Mouse (Mus musculus) forebrain, embryonic 13.5 days (tissue): ENCODE measurements at regions not wholly inside any gene's neighbourhood (a gene's known extent, or its start where the extent isn't known, plus 50 kb on each side); places are given as distances from the start of the nearest gene placed in this dataset.

Source experiments
- ATAC-seq: fragments of 200-750 bp; cut with Nextera tagmentation; 2 replicates; pipeline ENCODE4 v1.8.0; 2017
- H3K27ac ChIP-seq: fragments of 300-500 bp; sonication (generic); 2 replicates; pipeline ENCODE4 v1.5.1; 2015; ENCODE audit warnings: inconsistent platforms, mild to moderate bottlenecking, moderate library complexity
- H3K27me3 ChIP-seq: fragments of 300-500 bp; sonication (generic); 2 replicates; pipeline ENCODE4 v1.6.1; 2015; ENCODE audit warnings: mild to moderate bottlenecking, inconsistent platforms
- H3K36me3 ChIP-seq: fragments of 300-500 bp; sonication (generic); 2 replicates; pipeline ENCODE4 v1.6.1; 2015; ENCODE audit warnings: mild to moderate bottlenecking, inconsistent platforms; ENCODE audit not compliant: poor library complexity, severe bottlenecking
- H3K4me1 ChIP-seq: fragments of 300-500 bp; sonication (generic); 2 replicates; pipeline ENCODE4 v1.6.1; 2015; ENCODE audit warnings: inconsistent platforms
- H3K4me2 ChIP-seq: fragments of 300-500 bp; sonication (generic); 2 replicates; pipeline ENCODE4 v1.6.1; 2015; ENCODE audit warnings: inconsistent platforms, mild to moderate bottlenecking, moderate library complexity
- H3K4me3 ChIP-seq: fragments of 300-500 bp; sonication (generic); 2 replicates; pipeline ENCODE4 v1.5.1; 2015; ENCODE audit warnings: mild to moderate bottlenecking, inconsistent platforms
- H3K9ac ChIP-seq: fragments of 300-500 bp; sonication (generic); 2 replicates; pipeline ENCODE4 v1.6.1; 2015; ENCODE audit warnings: mild to moderate bottlenecking, inconsistent platforms
- H3K9me3 ChIP-seq: fragments of 300-500 bp; sonication (generic); replicated peaks from 2 replicates; pipeline ENCODE4 v1.6.1; 2016; ENCODE audit warnings: inconsistent platforms
- WGBS: fragments of 180-500 bp; shearing (Covaris S2); methylation state at CpG from one replicate; pipeline ENCODE4 v1.1.7; 2015; 5-methylcytosine and 5-hydroxymethylcytosine counted together

DNA sequence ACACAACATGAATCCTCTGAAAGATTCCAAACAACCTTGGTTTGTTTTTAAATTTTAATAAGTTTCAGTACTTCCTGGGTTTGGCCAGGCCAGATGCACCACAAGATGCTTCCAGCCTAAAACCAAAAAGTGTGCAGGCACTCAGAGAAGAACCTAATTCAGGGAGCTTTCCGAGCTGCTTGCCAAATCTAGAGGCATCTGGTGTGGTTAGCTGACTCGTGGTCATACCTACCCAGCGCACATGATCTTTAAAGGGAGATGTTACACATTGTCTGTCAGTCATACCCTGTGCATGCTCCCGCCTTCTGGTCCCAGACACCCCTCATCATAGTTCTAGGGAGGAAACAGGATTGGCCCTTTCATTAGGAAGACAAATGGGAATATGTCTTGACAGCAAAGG, 252.7 kb upstream of the Far2 start:
- Histone ChIP-seq H3K4me2 (no peak overlapping the region), H3K36me3 (no peaks in the 10 kb centered on the region), H3K9me3 (no peaks in the 10 kb centered on the region), H3K4me1 (no peaks in the 10 kb centered on the region), H3K9ac (no peak overlapping the region), H3K27ac (no peak overlapping the region), H3K27me3 (no peaks in the 10 kb centered on the region), H3K4me3 (no peak overlapping the region)
- ATAC-seq: no peak
- WGBS: 67% methylated on average over 4 of the region's 4 CpGs

- H3K9ac ChIP-seq: no peak overlapping the region
- no peak overlapping the region for H3K4me2 ChIP-seq
- H3K9me3 ChIP-seq: no peaks in the 10 kb centered on the region
- H3K4me3 ChIP-seq: no peak overlapping the region
- H3K36me3 ChIP-seq: no peaks in the 10 kb centered on the region
- WGBS: 84% methylated on average over 9 of the region's 9 CpGs
- no peak overlapping the region for H3K27ac ChIP-seq
- no peaks in the 10 kb centered on the region for H3K4me1 ChIP-seq
- no peaks in the 10 kb centered on the region for H3K27me3 ChIP-seq
- ATAC-seq: no peak
These were observed 247.9 kb upstream of the Far2 start for GRCm38 (mm10) chr6:147799009-147799727.

DNA sequence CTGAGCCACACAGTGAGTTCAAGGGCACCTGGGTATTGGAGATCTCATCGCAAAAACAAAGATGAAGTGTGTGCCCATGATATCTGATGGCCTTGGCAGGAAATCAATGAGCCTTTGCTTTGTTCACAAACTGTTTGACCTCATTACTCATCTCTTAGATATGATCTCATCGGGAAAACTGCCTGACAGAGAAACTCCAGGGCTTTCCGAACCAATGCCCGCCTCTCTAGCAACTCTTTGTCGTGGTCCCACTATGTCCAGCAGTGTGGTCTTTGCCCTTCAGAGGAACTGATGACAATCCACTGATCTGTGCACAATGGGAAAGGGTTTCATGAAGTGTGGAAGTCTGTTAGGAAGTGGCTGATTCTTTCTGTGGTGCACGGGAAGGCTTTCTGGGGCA, 247.2 kb upstream of the Far2 start:
- 87% methylated on average over 6 of the region's 6 CpGs for WGBS
- Histone ChIP-seq H3K4me2 (no peak overlapping the region), H3K9ac (no peak overlapping the region), H3K27ac (no peak overlapping the region), H3K9me3 (no peaks in the 10 kb centered on the region), H3K4me3 (no peak overlapping the region), H3K4me1 (no peaks in the 10 kb centered on the region), H3K36me3 (no peaks in the 10 kb centered on the region), H3K27me3 (no peaks in the 10 kb centered on the region)
- no peak for ATAC-seq

DNA sequence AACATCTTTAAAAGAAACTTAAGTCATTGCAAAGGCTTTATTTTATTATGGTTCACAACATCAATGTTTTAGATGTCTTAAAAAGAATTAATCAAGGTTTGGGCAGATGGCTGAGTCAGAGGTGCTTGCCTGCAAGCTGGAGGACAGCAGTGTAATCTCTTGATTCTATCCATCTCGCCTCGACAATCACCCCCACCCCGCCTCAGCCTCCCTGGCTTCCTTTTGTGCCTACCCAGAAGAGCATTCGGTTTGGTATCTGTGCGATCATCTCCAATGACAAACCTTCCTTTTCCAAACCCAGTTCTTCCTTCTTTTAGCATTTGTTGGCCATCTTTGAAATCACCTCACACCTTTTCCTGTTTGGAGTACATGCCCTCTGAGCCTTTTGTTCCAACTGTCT, 246.2 kb upstream of the Far2 start:
- 89% methylated on average over 5 of the region's 5 CpGs for WGBS
- Histone ChIP-seq H3K27ac (no peak overlapping the region), H3K4me1 (no peaks in the 10 kb centered on the region), H3K9ac (no peak overlapping the region), H3K27me3 (no peaks in the 10 kb centered on the region), H3K4me2 (no peak overlapping the region), H3K4me3 (no peak overlapping the region), H3K9me3 (no peaks in the 10 kb centered on the region), H3K36me3 (no peaks in the 10 kb centered on the region)
- ATAC-seq: no peak

GRCm38 (mm10) chr6:147803893-147804292, 243.2 kb upstream of the Far2 start:
- no peaks in the 10 kb centered on the region for H3K4me1 ChIP-seq
- ATAC-seq: no peak
- no peaks in the 10 kb centered on the region for H3K9me3 ChIP-seq
- H3K4me2 ChIP-seq: no peak overlapping the region
- H3K4me3 ChIP-seq: no peak overlapping the region
- H3K27me3 ChIP-seq: no peaks in the 10 kb centered on the region
- H3K36me3 ChIP-seq: no peaks in the 10 kb centered on the region
- 86% methylated on average over 2 of the region's 2 CpGs for WGBS
- H3K9ac ChIP-seq: no peak overlapping the region
- H3K27ac ChIP-seq: no peak overlapping the region

GRCm38 (mm10) chr6:147810710-147811109, 236.3 kb upstream of the Far2 start:
- no peaks in the 10 kb centered on the region for H3K4me1 ChIP-seq
- 24% methylated on average over 1 of the region's 1 CpGs for WGBS
- H3K9me3 ChIP-seq: no peaks in the 10 kb centered on the region
- H3K9ac ChIP-seq: no peak overlapping the region
- no peaks in the 10 kb centered on the region for H3K36me3 ChIP-seq
- ATAC-seq: no peak
- H3K4me3 ChIP-seq: no peak overlapping the region
- H3K27ac ChIP-seq: no peak overlapping the region
- H3K4me2 ChIP-seq: no peak overlapping the region
- H3K27me3 ChIP-seq: no peaks in the 10 kb centered on the region

GRCm38 (mm10) chr6:147816861-147817260, 230.2 kb upstream of the Far2 start:
- WGBS: 56% methylated on average over 7 of the region's 7 CpGs
- ATAC-seq: no peak
- no peak overlapping the region for H3K9ac ChIP-seq
- H3K4me3 ChIP-seq: no peak overlapping the region
- no peak overlapping the region for H3K4me2 ChIP-seq
- H3K27me3 ChIP-seq: no peaks in the 10 kb centered on the region
- no peaks in the 10 kb centered on the region for H3K36me3 ChIP-seq
- no peaks in the 10 kb centered on the region for H3K4me1 ChIP-seq
- no peak overlapping the region for H3K27ac ChIP-seq
- H3K9me3 ChIP-seq: no peaks in the 10 kb centered on the region

- no peak for ATAC-seq
- no peak overlapping the region for H3K27ac ChIP-seq
These were observed 229.8 kb upstream of the Far2 start for GRCm38 (mm10) chr6:147817262-147817661.

DNA sequence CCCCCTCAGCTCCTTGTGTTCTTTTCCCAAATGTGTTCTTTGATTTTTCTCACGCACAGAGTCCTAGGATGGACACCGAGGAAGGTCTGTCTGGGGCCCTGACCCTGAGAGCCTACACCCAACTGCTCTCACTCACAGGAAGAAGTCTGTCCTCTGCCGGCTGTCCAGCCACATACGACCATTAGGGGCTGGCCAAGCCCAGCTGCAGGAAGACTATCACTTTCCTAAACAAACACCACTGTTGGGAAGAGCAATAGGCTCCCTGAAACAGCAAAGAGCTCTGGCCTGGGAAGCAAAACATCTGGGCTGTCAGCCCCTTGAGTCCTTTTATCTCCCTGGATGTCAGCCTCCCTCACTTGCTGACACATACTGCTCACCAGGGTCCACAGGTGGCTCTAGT, 224.8 kb upstream of the Far2 start:
- Histone ChIP-seq H3K27ac (no peak overlapping the region), H3K9ac (no peak overlapping the region), H3K4me3 (no peak overlapping the region), H3K27me3 (no peaks in the 10 kb centered on the region), H3K4me1 (peaks cover 6% of the 10 kb centered on the region; the same call in 1 of the 2 replicates), H3K36me3 (no peaks in the 10 kb centered on the region), H3K9me3 (no peaks in the 10 kb centered on the region), H3K4me2 (no peak overlapping the region)
- WGBS: 60% methylated on average over 4 of the region's 4 CpGs
- ATAC-seq: no peak

More at GRCm38 (mm10) chr6:147817262-147817661, 229.8 kb upstream of the Far2 start:
- Histone ChIP-seq H3K9me3 (no peaks in the 10 kb centered on the region), H3K4me1 (no peaks in the 10 kb centered on the region), H3K27me3 (no peaks in the 10 kb centered on the region), H3K4me2 (no peak overlapping the region), H3K9ac (no peak overlapping the region), H3K36me3 (no peaks in the 10 kb centered on the region), H3K4me3 (no peak overlapping the region)

GRCm38 (mm10) chr6:147832521-147832920, 214.5 kb upstream of the Far2 start:
- Histone ChIP-seq H3K4me2 (no peak overlapping the region), H3K9me3 (no peaks in the 10 kb centered on the region), H3K4me3 (no peak overlapping the region), H3K27me3 (no peaks in the 10 kb centered on the region), H3K36me3 (no peaks in the 10 kb centered on the region), H3K27ac (no peak overlapping the region), H3K9ac (no peak overlapping the region), H3K4me1 (no peaks in the 10 kb centered on the region)
- WGBS: 74% methylated on average over 3 of the region's 3 CpGs
- ATAC-seq: no peak

DNA sequence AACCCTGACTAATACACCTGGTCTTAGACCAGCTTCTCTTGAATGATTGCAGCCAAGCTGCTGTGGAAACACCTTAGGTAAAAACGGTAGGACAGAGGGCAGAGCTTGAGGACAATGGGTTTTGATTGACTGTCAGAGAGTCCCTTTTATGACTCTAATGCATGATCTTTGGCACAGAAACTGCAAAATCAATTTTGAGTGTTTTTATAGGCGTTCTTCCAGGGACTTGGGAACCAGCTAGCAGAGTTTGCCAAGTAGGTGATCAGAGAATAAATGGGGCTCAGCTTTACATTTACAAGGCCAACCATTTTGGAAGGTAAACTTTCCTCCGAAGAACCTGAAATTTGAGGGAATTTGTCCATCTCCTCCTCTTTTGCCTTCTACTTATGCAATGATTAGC, 213.6 kb upstream of the Far2 start:
- ATAC-seq: no peak
- Histone ChIP-seq H3K4me2 (no peak overlapping the region), H3K9ac (no peak overlapping the region), H3K4me3 (no peak overlapping the region), H3K9me3 (no peaks in the 10 kb centered on the region), H3K27ac (no peak overlapping the region), H3K27me3 (no peaks in the 10 kb centered on the region), H3K4me1 (no peaks in the 10 kb centered on the region), H3K36me3 (no peaks in the 10 kb centered on the region)
- 83% methylated on average over 3 of the region's 3 CpGs for whole genome bisulfite sequencing

DNA sequence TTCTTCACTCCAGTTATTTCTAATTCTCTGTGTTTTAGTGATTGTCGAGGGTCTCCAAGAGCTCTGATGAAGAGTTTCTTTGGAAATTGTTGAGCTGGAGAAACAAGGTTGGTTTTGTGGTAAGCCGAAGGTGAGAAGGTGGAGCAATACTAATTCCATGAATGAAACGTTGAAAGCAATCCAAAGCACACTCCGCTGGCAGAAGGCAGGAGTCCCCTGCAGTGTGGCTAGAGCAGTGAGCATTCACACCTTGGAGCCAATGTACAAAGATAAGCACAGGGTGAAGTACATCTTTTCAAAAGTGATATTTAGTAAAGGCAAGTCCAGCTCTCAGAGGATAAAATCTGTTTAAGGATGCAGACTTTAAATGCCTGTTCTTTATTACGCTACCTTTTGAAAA, 208.2 kb upstream of the Far2 start:
- Histone ChIP-seq H3K9ac (no peak overlapping the region), H3K27me3 (no peaks in the 10 kb centered on the region), H3K4me2 (no peak overlapping the region), H3K36me3 (no peaks in the 10 kb centered on the region), H3K9me3 (no peaks in the 10 kb centered on the region), H3K27ac (no peak overlapping the region), H3K4me3 (no peak overlapping the region), H3K4me1 (no peaks in the 10 kb centered on the region)
- ATAC-seq: no peak
- 80% methylated on average over 5 of the region's 5 CpGs for WGBS

GRCm38 (mm10) chr6:147849988-147850387, 197.1 kb upstream of the Far2 start:
- no peaks in the 10 kb centered on the region for H3K36me3 ChIP-seq
- H3K4me2 ChIP-seq: no peak overlapping the region
- ATAC-seq: no peak
- no peaks in the 10 kb centered on the region for H3K27me3 ChIP-seq
- no peak overlapping the region for H3K4me3 ChIP-seq
- H3K4me1 ChIP-seq: no peaks in the 10 kb centered on the region
- WGBS: 93% methylated on average over 2 of the region's 2 CpGs
- no peak overlapping the region for H3K9ac ChIP-seq
- no peaks in the 10 kb centered on the region for H3K9me3 ChIP-seq
- H3K27ac ChIP-seq: no peak overlapping the region
